In the genomic region with DNA sequence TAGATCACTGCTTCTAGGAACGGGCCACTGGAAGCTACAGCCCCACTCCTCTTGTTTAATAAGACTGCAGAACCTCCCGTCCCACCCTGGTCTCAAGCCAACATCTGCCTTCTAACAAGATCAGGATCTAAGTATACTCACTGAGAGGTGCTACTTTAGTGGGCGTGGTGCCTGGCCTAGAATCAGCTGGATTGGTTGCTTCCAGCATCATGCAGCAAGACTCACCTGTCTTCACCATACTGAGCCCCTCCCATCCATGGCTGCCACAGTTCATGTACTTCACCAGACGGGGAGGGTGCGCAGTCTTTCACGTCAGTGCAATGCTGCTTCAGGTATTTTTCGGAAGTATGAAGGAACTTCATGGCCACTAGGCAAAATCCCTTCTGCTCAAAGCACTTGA, we compare ENCODE assay signal across 12 mouse cellular contexts.
"Had no signal": no experiment of that assay in that cellular context is flagged by ENCODE, and none has a peak within 500 bp of the region (broad histone marks: within the 10 kb centered on the region; RNA-seq: fewer than 3 reads in every experiment).

No protein-coding gene starts in this region.

- H3K4me3 ChIP-seq: limb, embryonic 12.5 days; limb, embryonic 15.5 days; lung, embryonic 15.5 days had no signal

- DNase-seq: kidney, adult 2 months; kidney, postnatal 25 days; liver, postnatal 0 days; lung, postnatal 14 days; lung, postnatal 4 days; midbrain, embryonic 14.5 days; right cerebral cortex, adult 18-20 months; right cerebral cortex, postnatal 14 days; right cerebral cortex, postnatal 4 days had no signal

- H3K4me1 ChIP-seq: lung, embryonic 15.5 days had no signal
